Mouse (Mus musculus): ENCODE data around the gene Tbx5. TPM values are rescaled to one million over a fixed set of nuclear protein-coding genes. Genes with fewer than 3 reads are reported as not detected.

Gene Tbx5
- total RNA-seq (2021), result under 1 TPM; 0.07 to 0.80 TPM
- long read RNA-seq, experiment 1, result 0 reads
- long read RNA-seq, experiment 2, result 0 reads

DNA sequence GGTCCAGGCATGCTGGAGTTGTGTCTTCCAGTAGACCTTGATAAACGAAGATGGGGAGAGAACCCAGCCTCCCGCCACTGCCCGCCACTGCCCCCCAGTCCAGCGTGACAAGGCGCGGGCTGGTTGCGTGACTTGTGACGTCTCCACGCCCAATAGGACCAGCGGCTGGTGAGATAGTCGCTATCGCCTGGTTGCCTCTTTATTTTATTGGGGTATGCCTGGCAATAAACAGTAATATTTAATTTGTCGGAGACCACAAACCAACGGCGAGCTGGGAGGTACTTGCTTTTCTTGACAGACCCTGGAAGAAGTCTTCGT, at the start of gene Tbx5:
Gene Tbx5, plus strand, starts transcription at position 190 of the 318 bp plus-strand sequence.
- no peak for DNase-seq (ENCODE audit: low spot score in 2 of 2)

DNA sequence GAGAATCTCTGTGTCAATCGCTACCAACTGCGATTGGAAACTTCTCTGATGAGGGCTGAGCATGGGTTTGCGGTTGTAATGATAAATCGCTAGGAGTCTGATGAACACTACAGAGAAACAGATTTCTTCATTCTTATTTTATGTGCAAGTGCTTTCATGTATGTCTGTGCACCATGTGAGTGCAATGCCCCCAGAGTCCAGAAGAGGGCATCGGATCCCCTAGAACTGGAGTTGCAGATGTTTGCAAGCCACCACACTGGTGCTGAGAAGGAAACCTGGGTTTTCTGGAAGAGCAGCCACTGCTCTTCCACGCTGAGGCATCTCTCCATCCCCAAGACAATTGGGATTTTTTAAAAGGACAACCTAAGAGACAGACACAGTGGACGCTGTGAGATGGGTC, 46.5 kb upstream of the Tbx5 start:
- DNase-seq (ENCODE audit: low spot score in 2 of 2), result no peak

- DNase-seq (ENCODE audit: low spot score in 2 of 2), result no peak
Observed at GRCm38 (mm10) chr5:119791664-119792063, 40.8 kb upstream of the Tbx5 start.

- no peak for DNase-seq (ENCODE audit: low spot score in 2 of 2)
Observed at GRCm38 (mm10) chr5:119793972-119794371, 38.5 kb upstream of the Tbx5 start.

DNA sequence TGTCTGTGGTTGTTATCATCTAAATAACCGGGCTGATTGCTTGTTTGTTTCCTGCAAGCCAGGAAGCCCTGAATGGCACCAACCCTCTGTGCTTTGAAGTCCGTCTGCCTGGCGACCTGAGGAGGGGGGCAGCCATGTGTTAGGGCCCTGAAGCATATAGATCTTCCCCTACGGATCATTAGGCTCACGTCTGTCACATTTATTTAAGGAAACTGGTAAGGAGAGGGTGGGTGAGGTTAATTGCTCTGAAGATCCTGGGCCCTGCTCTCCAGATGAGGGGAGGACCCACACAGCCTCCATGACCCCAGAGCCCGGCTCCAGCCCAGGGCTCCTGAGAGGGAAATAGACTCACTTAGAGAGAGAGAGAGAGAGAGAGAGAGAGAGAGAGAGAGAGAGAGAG, 37.1 kb upstream of the Tbx5 start:
- DNase-seq (ENCODE audit: low spot score in 2 of 2), result no peak

GRCm38 (mm10) chr5:119795777-119796176, 36.7 kb upstream of the Tbx5 start:
- no peak for DNase-seq (ENCODE audit: low spot score in 2 of 2)

DNA sequence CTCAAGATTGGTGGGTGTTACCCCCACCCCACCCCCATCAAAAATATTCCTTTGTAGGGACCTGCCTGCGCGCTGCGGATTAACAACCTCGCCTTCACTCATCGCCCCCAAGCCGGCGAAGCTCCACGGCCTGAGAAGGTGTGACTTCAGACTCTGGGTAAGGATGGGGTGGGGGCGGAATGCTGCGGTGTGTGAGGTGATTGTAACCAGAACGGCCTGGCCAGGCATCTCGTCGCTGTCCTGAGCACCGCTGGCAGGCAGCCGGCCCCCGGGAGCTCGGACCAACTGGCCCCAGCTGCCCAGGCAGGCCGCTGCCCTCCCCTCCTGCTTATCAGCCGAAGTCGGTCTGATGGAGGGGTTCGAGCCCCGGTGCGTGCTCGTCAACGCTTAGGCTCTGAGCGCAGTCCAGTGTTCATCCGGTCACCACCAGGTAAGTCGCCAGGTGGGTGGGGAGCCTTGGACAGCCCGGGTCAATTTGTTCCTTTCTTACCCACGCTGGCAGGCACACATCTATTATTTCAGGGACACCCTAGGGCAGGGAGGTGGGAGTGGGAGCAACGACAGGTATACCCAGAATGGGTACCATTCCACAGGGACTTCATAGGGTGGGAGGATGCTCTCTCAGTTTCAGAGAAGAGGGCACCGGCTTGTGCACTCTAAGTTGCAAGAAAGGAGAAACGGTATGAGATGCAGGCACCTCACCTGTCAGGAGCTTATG, 35.9 kb upstream of the Tbx5 start:
- no peak for DNase-seq (ENCODE audit: low spot score in 2 of 2)

GRCm38 (mm10) chr5:119797580-119798150, 34.8 kb upstream of the Tbx5 start:
- no peak for DNase-seq (ENCODE audit: low spot score in 2 of 2)

DNA sequence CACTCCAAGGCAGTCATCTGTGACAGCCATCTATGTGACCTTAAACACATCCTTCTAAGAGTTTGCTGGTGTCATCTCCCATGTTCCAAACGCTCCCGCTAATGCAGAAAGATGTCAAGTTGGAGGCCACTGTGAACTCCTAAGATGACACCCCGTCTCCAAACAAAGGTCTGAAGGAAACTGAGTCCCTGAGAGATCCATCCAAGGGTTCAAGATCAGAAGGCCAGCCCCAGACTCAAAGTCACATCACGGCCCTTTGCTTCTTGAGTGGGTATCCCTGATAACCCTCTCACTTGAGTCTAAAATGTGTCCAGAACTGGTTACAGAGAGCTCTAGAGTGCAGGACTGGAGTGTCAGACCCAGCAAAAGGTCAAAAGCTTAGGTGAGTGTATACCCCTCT, 34.2 kb upstream of the Tbx5 start:
- DNase-seq (ENCODE audit: low spot score in 2 of 2), result no peak

DNA sequence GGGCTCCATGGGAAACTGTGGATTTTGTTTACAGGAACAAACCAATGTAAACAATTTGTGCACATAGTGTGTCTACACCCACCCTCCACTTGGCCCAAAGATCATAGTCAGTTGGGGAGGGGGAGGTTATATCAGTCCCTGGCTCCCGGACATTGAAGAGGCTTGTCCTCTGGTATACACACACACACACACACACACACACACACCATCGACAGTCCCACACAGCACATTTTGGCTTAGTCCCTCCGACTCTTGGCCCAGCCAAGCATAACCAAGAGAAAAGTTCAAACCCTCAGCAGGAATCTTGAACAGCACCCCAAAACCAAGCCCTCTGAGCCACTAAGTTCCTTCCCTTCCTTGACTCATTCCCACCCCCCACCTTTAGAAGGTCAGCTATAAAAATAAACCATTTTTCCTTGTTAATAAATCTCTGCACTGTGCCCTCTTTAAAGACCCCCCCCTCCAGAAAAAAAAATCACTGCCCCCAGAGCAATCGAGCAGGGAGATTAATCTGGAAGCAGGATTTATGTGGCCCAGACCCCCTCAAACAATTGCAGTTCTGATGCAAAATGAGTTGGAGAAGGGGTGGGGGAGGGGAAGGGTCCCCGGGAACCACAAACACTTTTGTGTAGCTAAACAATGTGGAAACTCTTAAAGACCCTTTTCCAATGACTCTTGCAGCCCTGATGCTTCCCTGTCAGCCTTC, 33.6 kb upstream of the Tbx5 start:
- DNase-seq (ENCODE audit: low spot score in 2 of 2), result no peak

DNA sequence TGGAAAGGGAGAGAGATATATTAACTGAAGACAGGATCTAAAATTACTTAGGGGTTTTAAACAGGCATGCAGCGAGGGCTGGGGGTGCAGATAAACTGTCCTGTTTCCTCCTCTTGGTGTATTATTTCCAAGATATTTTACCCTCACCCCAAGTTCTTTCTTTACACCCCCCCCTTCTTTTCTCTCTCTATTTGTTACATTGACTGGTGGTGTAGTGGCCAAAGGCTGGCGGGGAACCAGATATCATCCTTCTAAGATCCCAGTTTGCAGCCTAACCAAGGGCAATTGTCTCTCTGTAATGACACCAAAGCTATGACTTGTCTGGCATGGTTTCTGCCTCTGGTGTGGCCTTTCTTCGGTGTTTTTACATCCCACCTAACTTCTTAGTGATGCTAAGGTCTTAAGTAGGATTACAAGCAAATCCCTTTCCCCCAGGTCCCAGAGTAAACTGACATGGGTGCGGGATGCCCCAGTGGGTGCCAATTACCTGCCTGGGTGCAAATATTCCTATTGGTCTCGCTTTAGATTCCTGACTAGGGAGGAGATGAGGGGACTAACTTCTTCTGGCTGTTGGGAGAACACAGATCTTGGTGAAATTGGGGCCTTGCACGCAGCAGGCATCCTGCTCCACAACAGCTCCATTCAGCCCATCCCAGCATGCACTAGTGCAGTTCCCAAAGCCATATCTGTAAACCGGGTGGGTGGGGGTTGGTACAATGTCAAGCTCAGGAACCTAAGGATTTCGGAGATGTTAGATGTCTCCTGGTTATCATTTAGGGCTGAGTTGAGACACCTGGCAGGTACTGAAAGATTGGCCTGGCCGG, 32.8 kb upstream of the Tbx5 start:
- no peak for DNase-seq (ENCODE audit: low spot score in 2 of 2)

GRCm38 (mm10) chr5:119800243-119800665, 32.2 kb upstream of the Tbx5 start:
- no peak for DNase-seq (ENCODE audit: low spot score in 2 of 2)

- no peak for DNase-seq (ENCODE audit: low spot score in 2 of 2)
Observed at GRCm38 (mm10) chr5:119802617-119803410, 29.7 kb upstream of the Tbx5 start.

DNA sequence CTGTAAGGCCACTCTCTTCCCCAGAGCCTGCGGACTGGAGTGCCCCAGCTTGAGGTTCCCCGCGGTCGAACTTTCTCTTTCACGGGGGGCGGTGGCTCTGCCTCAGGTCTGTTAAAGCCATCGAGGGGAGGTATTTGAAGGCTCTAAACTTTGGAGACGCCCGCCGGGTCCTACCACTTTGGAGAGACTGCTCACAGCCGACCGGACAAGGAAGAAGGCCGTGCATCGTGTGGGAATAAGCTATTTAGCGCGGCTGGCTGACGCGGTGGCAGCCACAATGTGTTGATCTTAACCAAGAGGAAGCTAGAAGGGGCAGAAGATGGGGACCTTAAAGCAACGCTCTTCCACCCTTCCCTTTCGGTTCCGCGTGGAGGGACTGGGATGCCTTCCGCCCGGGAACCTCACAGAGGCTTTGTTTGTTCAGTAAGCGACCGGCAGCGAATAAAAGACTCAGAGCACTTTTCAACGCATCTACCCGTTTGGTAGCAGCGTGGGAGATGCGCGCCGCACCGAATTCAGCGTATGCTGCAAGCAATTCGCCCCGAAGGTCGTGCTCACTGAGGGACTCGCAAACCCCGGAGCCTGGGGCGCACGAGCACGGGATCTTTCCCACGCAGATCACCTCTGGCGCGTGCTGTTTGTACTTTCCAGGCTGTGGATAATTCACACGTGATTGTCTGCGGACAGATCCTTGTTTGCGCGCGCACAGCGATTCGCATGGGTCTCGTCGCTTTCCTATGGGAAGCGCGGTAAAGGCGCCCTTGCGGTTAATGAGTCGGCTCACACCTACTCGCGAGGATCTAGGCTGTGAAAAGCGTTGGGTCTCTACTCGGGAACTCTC, 28.8 kb upstream of the Tbx5 start:
- DNase-seq (ENCODE audit: low spot score in 2 of 2), result no peak

DNA sequence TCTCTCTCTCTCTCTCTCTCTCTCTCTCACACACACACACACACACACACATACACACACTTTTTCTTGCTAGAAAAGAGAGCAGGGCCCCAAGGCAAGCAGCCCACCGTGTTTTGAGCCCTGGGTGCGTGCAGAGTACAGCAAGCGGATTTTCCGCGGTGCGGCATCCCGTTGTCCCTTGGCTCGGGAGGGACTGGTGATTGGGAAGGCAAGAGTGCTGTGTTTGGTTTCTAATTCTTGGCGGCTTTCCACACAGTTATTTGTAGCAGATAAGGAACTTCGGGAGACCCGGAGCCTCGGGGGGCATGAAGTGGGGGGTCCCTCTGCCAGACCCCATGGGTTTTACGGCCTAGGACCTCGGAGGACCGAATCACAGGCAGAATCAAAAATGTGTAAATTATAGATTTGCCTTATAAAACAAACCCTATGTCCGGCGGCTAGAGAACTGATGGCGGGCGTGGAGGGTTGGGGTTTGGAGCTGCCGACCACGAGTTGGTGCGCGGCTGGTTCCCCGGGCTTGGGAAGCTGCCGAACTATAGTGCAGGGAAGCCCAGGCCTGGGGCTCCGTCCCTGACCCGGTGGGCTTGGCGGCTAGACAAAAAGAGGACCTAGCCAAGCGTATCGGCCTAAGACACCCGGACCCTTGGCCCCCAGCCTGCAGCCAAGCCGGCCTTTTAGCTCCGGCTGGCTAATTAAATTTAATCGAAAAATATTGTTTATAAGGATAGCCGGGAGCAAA, 28.0 kb upstream of the Tbx5 start:
- DNase-seq (ENCODE audit: low spot score in 2 of 2), result no peak

DNA sequence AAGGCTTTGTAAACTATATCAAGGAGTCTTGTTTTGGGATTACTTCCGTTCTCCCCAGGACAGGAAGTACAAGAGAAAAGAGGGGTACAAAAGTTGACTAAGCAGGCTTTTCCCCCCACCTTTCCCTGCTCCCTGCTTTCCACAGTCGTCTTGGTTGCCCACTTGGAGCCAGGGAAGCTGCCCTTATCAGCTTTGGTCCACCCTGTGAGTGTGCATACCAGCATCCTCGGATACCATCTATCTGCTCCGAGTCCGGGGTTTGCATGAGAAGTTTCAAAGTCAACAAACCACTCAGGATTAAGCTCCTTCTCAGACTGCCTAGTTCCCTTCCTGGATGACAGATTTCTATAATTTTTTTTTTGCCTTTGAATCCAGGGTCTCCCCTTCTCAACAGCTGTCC, 26.8 kb upstream of the Tbx5 start:
- no peak for DNase-seq (ENCODE audit: low spot score in 2 of 2)

DNA sequence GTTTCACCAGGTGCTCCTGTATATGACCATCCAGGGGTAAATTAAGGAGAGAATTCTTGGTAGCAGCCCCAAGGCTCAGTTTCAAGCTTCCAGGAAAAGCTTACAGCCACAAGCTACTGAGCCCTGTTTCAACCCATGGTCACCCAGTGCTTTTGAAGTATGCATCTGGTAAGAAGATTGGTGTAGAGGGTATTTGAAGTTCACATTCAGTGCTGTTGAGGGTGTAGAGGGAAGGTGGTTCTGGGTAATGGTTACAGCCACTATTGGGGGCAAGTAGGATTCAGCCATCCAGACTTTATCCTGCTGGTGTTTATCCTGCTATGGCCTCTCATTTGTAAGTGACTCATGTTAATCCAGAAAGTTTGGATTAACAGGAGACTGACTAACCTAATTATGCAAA, 26.0 kb upstream of the Tbx5 start:
- no peak for DNase-seq (ENCODE audit: low spot score in 2 of 2)

- no peak for DNase-seq (ENCODE audit: low spot score in 2 of 2)
Observed at GRCm38 (mm10) chr5:119807481-119808183, 24.8 kb upstream of the Tbx5 start.

DNA sequence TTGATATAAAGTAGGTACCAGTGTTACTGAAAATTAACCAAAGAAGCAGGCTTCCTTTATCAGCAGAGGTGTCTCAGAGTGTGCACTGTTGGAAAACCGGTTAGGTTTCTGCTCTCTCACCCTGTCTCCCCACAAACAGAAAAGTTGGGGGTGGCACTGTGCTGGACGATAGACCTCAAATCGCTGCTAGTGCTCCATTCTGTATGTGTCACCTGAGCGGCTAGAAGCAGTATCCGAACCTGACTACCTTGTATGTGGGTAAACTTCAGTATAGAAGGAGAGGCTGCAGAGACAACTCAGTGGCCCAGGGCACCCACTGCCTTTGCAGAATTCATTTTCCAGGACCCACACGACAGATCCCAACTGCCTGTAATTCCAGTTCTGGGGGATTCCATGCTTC, 23.8 kb upstream of the Tbx5 start:
- DNase-seq (ENCODE audit: low spot score in 2 of 2), result no peak

All from adrenal gland, adult 18-20 months (tissue).